Mouse (Mus musculus): ENCODE data around the gene Usp46. TPM values are rescaled to one million over a fixed set of nuclear protein-coding genes. Genes with fewer than 3 reads are reported as not detected.
"Not testable (repeated sequence)": the region's sequence is repeated elsewhere in the genome, so short reads cannot be mapped to it uniquely, and the experiment has no call there.

Usp46 gene
- total RNA-seq, 2 experiments from 2014 or later = 139 to 140 TPM

DNA sequence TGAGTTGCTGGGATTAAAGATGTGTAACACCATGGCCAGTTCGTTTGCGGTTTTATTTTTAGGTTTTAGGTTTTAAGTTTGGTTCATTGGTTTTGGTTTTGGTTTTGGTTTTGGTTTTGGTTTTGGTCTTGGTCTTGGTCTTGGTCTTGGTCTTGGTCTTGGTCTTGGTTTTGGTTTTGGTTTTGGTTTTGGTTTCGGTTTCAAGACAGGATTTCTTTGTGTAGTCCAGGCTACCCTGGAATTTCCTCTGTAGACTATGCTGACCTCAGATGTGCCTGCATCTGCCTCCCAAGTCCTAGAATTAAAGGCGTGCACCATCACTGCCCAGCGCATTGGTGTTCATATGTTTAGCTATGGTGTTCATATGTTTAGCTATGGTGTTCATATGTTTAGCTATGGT lies 109.6 kb downstream of the Usp46 start:
- not testable (repeated sequence) for DNase-seq (ENCODE audit: extremely low spot score in 1 of 2, low spot score in 1 of 2)

DNA sequence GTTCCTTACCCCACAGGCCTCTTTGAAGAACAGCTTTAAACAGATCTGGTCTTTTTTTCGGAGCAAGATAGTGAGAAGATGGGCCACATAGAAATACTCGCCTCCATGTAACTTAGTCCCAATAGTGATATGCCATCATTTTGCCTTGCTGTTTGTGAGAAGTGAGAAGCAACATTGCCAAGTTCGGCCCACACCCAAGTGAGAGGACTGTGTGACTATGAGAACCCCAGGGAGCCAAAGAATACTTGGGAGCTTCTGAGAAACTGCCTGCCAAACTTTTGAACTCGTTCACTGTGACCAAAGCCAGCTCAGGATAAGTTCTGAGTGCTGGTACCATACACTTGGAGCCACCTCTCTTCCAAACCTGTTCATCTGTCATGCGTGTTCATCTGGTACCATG lies 110.1 kb downstream of the Usp46 start:
- DNase-seq (ENCODE audit: extremely low spot score in 1 of 2, low spot score in 1 of 2) = no peak

DNA sequence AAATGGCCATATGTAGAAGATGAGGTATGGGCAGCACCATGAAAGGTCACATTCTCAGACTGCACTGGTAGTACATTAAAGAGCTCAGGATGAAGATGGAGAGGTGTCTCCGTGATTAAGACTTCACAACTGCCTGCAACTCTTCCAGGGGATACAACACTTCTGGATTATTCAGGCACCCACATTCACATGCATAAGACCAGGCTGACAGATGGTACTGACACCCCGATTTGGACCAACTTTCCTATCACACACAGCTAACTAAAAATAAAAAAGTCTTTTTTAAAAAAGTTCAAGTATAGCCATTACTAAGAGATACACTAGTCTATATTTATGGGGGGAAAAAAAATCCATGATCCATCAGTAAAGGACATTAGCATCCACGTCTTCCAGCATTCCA lies 112.5 kb downstream of the Usp46 start:
- DNase-seq (ENCODE audit: extremely low spot score in 1 of 2, low spot score in 1 of 2) = no peak

DNA sequence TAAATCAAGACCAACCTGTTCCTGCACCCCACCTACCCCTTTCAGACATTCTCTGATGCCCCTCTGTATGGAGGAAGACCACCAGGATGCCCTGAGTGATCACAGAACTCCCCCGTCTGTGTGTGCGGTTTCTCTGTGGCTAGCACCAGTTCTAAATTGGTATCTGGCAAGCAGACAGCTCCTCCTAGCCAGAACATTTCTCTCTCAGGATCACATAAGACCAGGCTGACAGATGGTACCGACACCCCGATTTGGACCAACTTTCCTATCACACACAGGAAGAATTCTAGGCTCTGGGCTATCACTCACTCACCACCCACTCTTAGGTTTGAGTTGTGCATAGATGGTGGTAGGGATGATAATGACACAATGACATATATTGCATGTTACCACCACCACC lies 113.2 kb downstream of the Usp46 start:
- DNase-seq (ENCODE audit: extremely low spot score in 1 of 2, low spot score in 1 of 2) = no peak

DNA sequence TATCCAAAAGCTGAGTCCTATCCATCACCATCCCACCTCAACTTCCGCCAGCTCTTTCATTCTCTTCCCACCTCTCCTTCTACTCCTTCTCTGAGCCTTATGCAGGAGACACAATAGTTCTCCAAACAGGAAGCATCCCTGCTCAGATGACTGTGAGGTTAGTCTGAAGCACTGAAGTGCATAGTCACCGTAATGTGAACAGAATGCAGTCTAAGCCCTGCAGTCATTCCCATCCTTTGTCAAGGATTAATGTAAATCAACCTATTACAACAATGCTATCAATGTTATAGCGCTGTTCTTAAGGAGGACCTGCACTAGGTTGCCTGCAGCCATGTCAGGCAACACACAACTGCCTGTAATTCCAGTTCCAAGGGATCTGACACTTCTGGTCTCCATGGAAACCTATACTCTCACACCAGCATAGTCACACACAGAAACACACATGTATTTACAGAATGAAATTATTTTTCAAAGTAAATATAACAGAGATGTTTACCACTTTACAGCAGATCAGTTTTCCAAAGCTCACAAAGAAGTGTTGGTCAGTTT lies 115.1 kb downstream of the Usp46 start:
- DNase-seq (ENCODE audit: extremely low spot score in 1 of 2, low spot score in 1 of 2) = no peak

DNA sequence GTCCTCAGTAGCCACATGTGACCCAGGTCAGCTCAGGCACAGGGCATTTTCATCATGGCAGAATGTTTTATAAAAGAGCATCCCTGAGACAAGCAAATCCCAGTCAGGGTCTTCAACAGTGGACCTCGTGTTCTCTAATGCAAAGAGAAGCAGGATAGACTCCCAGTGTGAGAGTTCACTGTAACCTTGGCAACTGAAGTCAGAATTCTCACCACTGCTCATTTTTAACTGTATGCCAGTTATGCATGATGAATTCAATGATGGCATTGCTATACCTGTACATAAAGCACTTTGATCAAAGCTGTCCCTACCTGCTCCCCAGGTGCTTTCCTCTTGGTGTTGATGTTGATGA lies 116.6 kb downstream of the Usp46 start:
- no peak for DNase-seq (ENCODE audit: extremely low spot score in 1 of 2, low spot score in 1 of 2)

DNA sequence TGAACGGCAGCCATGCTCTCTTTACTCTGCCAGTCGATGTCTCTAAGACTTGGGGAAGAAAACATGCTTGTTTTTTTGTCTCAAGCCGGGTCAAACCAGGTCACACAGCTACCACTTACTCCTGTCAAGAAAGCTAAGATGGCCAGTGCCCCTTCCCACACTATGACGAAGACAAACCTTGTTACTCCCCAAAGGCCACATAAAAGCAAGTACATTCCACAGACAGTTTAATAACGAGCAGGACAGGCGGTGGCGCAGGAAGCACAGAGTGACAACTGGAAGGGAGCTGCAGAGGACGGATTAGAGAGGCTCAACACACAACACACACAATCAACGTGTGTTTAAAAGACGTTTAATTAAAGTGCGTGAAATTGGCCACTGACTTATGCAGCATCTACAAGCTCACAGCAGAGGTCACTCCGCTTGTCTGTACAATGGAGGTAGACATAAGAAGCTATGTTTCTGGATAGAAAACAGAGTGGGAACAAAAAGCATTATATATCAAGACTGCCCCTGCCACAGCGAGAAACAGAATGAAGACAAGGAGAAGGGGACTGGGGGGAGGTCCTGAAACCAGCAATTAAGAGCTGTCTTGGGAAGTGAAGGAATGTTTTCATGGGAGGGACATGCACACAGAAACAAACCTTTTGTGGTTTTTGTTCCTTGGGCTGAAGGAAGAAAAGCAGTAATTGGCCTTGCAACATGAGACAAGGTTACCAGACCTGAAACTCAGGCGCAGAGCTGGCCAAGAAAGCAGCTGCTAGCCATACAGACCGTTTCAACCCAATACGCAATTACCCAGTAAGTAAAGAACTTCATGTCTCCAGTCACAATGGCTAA lies 117.2 kb downstream of the Usp46 start:
- DNase-seq (ENCODE audit: extremely low spot score in 1 of 2, low spot score in 1 of 2) = no peak

Other genes with a start within 250 kb of the Usp46 start
- 10 to 100 TPM; 64.9 to 77.2 TPM for gene Rasl11b, start 126.9 kb upstream of the Usp46 start, total RNA-seq (2021)